Mouse (Mus musculus): Measurements from ENCODE around the gene Zbed3. TPM values are rescaled to one million over a fixed set of nuclear protein-coding genes. Genes with fewer than 3 reads are reported as not detected.

The Zbed3 gene
- polyA plus RNA-seq, 1 experiment = 26.1 TPM

DNA sequence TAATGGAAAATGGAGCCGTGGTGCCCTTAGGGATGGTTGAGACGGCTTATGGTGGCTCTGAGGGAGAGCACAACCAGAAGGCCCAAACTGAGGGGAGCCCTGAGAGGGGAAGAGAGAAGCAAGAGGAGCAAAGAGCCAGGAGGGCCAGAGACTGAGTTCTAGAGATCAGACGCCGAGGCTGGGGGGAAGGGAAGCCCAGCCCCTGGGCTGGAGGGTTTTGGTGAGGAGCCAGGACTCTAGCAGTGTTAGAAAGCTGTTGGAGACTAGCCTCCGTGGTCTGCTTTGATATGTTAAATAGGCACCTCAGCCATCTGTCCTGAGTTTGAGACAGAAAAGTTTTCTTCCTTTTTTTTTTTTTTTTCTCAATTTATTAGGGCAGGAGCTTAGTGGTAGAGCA, 3.9 kb downstream of the Zbed3 start:
- no peak overlapping the region for H3K4me3 ChIP-seq (replicated peaks; ENCODE audit: extremely low read depth, low read depth, low read length)
- TF ChIP-seq POLR2A (IDR thresholded peaks at IDR 0.05; ENCODE audit: borderline replicate concordance, extremely low read depth, low read depth, low read length) = no peak
- no peak for TF ChIP-seq CTCF (IDR thresholded peaks at IDR 0.05; ENCODE audit: insufficient read depth, low read length)
- WGBS = 22% methylated on average over 5 of the region's 5 CpGs
- H3K4me1 ChIP-seq (ENCODE audit: control insufficient read depth, insufficient read depth, low read length) = 0 out of 2 replicates have a peak, but pooled peaks cover 2% of the 10 kb centered on the region
- peak; percentile 25 for DNase-seq

DNA sequence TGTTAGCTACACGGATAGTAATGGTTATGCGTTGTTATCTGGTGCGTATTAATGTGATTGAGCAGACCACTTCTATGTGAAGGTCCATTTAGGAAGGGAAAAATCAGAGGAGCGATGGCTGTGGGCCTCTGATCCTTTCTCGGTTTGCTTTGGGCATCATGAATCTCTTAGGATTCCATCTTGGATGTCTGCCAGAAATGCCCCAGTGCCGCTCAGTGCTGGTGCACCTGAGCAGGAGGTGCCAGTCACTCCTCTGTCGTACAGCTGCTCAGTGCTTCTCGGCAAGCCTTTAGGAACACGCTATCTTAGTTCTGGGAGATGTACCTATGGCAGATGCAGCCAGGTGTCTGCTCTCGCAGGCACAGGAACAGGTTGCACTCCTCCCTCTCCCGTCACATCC, 5.4 kb downstream of the Zbed3 start:
- TF ChIP-seq CTCF (IDR thresholded peaks at IDR 0.05; ENCODE audit: insufficient read depth, low read length) (no peak), POLR2A (IDR thresholded peaks at IDR 0.05; ENCODE audit: borderline replicate concordance, extremely low read depth, low read depth, low read length) (no peak)
- H3K4me3 ChIP-seq (replicated peaks; ENCODE audit: extremely low read depth, low read depth, low read length) = no peak overlapping the region
- 82% methylated on average over 11 of the region's 11 CpGs for WGBS
- DNase-seq = no peak
- H3K4me1 ChIP-seq (ENCODE audit: control insufficient read depth, insufficient read depth, low read length) = 0 out of 2 replicates have a peak, but pooled peaks cover 2% of the 10 kb centered on the region

DNA sequence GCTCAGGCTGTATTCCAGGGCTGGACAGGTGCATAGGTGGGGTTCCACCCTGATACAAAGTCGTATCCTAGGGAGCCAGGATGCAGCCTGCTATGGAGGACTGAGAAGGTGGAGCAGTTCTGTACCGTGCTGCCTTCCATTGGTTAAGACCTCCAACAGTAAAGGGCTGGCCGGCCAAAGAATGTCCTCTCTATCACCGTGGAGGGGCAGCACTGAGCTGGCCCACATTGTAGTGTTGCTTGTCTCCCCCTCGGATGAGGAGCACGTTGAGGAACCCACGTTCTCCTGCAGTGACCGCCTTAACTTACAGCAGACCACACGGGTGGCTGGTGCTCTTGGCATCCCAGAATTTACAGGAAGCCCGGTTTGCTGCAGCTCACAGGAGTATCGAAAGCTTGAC, 7.1 kb downstream of the Zbed3 start:
- no peak for TF ChIP-seq CTCF (IDR thresholded peaks at IDR 0.05; ENCODE audit: insufficient read depth, low read length)
- TF ChIP-seq POLR2A (IDR thresholded peaks at IDR 0.05; ENCODE audit: borderline replicate concordance, extremely low read depth, low read depth, low read length) = no peak
- 0 out of 2 replicates have a peak, but pooled peaks cover 2% of the 10 kb centered on the region for H3K4me1 ChIP-seq (ENCODE audit: control insufficient read depth, insufficient read depth, low read length)
- DNase-seq = no peak
- no peak overlapping the region for H3K4me3 ChIP-seq (replicated peaks; ENCODE audit: extremely low read depth, low read depth, low read length)
- WGBS = 58% methylated on average over 11 of the region's 11 CpGs

DNA sequence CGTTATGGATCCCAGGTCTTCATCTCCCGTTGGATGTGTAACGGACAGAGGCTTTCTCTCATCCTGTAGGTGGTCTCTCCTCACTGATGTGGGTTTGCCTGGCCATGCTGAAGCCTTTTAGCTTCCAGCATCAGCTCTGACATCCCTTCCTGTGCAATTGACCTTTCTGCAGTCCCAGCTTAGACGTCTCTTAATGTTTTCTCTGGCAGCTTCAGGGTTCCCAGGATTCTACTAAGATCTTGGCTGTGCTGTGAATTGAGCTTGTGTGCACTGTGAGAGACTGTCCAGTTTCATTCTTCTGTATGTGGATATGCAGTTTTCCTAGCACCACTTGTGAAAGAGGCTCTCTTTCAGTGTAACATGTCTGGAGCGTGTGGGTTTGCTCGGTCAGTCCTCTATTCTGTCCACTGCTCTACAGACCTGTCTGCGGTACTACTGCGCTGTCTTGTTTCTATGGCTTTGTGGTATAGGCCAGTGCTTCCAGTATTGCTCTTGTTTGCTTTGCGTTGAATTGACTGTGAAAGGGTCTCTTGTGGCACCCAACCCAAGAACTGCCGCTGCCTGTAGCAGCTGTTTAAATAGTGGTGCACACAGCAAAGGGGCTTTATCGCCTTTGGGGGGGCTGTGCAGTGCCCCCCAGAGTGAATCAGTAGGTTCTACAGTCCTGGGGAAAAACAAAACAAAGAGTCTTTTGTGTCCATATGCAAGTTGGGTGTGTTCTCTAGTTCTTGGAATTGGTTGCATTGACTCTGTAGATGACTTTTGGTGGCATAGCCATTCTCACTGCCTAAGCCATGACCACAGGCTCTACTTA, 8.9 kb downstream of the Zbed3 start:
- Histone ChIP-seq H3K4me3 (replicated peaks; ENCODE audit: extremely low read depth, low read depth, low read length) (no peak overlapping the region), H3K4me1 (ENCODE audit: control insufficient read depth, insufficient read depth, low read length) (no peaks in the 10 kb centered on the region)
- no peak for DNase-seq
- 76% methylated on average over 11 of the region's 11 CpGs for WGBS
- TF ChIP-seq CTCF (IDR thresholded peaks at IDR 0.05; ENCODE audit: insufficient read depth, low read length) (no peak), POLR2A (IDR thresholded peaks at IDR 0.05; ENCODE audit: borderline replicate concordance, extremely low read depth, low read depth, low read length) (no peak)

DNA sequence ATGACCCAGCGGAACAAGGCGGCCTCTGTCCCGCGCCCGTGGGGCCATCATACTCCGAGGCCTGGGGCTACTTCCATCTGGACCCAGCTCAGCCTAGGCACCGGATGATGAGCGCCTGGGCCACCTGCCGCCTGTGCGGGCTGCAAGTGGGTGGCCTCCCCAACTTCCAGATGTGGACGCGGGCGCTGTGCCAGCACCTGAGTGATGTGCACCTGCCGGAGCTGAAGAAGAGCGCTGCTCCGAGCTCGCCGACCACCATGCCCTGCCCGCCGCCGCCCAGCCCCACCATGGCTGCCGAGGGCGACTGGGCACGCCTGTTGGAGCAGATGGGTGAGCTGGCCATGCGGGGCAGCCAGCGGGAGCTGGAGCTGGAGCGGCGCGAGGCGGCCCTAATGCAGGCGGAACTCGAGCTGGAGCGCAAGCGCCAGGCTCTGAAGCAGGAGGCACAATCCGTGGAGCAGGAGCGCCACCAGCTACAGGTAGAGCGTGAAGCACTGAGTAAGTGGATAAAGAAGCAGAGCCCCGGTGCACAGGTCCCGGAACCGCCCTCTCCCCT, 12.8 kb downstream of the Zbed3 start:
- no peak overlapping the region for H3K4me3 ChIP-seq (replicated peaks; ENCODE audit: extremely low read depth, low read depth, low read length)
- no peak for DNase-seq
- no peak for TF ChIP-seq POLR2A (IDR thresholded peaks at IDR 0.05; ENCODE audit: borderline replicate concordance, extremely low read depth, low read depth, low read length)
- no peak for TF ChIP-seq CTCF (IDR thresholded peaks at IDR 0.05; ENCODE audit: insufficient read depth, low read length)
- no peaks in the 10 kb centered on the region for H3K4me1 ChIP-seq (ENCODE audit: control insufficient read depth, insufficient read depth, low read length)
- 88% methylated on average over 40 of the region's 40 CpGs for WGBS

DNA sequence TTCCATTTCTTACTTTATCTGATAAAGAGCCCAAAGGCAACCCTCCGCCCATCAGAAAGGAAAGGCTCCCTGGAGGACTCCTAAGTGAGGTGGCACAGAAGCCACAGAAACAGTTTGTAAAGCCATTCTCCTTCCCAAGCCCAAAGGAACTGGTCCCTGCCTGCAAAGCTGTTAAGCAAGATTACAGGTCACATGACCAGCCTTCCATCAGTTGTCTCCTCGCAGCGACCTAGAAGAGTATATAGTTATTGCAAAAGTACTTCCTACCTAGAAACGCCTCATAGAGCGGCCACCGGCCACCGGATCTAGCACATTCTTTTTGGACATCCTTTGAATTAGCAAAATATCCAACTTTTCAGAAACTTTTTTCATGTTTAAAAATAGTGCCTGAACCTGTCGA, 20.1 kb downstream of the Zbed3 start:
- no peak for DNase-seq
- no peak for TF ChIP-seq POLR2A (IDR thresholded peaks at IDR 0.05; ENCODE audit: borderline replicate concordance, extremely low read depth, low read depth, low read length)
- TF ChIP-seq CTCF (IDR thresholded peaks at IDR 0.05; ENCODE audit: insufficient read depth, low read length) = no peak
- H3K4me1 ChIP-seq (ENCODE audit: control insufficient read depth, insufficient read depth, low read length) = no peaks in the 10 kb centered on the region
- 81% methylated on average over 8 of the region's 8 CpGs for WGBS
- no peak overlapping the region for H3K4me3 ChIP-seq (replicated peaks; ENCODE audit: extremely low read depth, low read depth, low read length)

DNA sequence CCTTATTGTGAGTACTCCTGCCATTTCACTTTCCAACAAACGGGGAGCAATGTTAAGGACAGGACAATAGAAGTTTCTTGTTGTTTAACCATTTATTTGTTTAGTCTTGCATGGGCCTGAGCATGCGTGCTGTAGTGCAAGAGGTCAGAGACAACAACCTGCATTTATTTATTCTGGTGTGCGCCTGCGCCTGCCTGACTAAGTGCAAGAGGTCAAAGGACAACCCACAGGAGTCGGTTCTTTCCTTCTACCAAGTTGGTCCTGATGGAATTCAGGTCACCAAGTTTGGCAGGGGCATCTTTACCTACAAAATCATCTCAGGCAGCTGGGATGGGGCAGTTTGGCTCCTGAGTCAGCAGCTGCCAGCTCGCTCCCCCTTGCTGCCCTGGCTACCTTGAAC, 22.5 kb downstream of the Zbed3 start:
- no peaks in the 10 kb centered on the region for H3K4me1 ChIP-seq (ENCODE audit: control insufficient read depth, insufficient read depth, low read length)
- no peak for DNase-seq
- H3K4me3 ChIP-seq (replicated peaks; ENCODE audit: extremely low read depth, low read depth, low read length) = no peak overlapping the region
- WGBS = 68% methylated on average over 6 of the region's 6 CpGs
- TF ChIP-seq POLR2A (IDR thresholded peaks at IDR 0.05; ENCODE audit: borderline replicate concordance, extremely low read depth, low read depth, low read length) = no peak
- TF ChIP-seq CTCF (IDR thresholded peaks at IDR 0.05; ENCODE audit: insufficient read depth, low read length) = no peak

DNA sequence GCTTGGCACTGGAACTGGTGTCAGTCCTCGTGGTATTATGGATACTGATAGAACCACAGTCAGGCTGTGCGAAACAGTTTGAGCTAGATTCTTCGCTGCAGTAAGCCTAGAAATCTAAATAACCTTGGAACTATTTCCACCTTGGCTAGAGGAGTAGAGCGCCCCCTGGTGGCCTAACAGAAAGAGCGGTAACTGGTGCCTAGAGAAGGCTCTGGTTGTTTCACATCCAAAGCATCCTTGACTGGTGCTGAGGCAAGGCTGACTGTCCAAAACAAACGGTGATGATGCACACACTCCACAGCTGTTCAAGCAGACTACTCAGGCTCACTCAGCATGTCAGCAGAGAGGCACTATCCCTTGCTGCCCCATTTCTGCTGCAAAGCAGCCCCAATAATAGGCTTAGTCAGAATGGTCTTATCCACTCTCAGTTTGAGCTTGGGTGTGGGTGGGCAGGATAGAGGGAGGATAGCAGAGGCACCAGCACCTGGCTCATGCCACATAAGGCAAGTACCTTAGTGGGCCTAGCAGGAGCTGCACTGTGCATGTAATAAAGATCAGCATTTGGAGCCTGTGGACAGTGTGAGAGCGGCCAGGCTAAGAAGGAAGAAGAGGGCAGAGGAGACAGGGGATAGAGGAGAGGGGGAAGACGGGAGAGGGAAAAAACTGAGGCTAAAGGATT, 23.7 kb downstream of the Zbed3 start:
- no peak overlapping the region for H3K4me3 ChIP-seq (replicated peaks; ENCODE audit: extremely low read depth, low read depth, low read length)
- H3K4me1 ChIP-seq (ENCODE audit: control insufficient read depth, insufficient read depth, low read length) = no peaks in the 10 kb centered on the region
- DNase-seq = peak; percentile 60
- WGBS = 25% methylated on average over 8 of the region's 8 CpGs
- TF ChIP-seq CTCF (IDR thresholded peaks at IDR 0.05; ENCODE audit: insufficient read depth, low read length) = peak; percentile 71
- no peak for TF ChIP-seq POLR2A (IDR thresholded peaks at IDR 0.05; ENCODE audit: borderline replicate concordance, extremely low read depth, low read depth, low read length)

DNA sequence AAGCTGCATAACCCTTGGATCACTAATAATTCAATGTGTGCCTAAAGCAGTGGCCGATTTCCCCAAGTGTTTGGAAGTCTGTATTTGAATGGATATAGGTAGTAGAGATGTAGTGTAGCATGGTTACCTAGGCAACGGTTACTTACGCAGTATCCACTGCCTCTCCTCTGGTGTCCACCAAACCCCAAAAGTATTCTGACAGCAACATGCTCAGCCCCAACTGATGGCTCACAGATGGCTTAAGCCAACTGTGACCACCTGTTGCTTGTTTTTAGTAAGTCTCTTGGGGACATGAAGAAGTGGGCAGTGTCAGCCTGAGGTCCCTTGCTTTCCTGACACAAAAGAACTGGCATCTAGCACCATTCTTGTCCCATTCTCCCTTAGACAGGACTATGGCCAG, 25.1 kb downstream of the Zbed3 start:
- DNase-seq = no peak
- Histone ChIP-seq H3K4me1 (ENCODE audit: control insufficient read depth, insufficient read depth, low read length) (no peaks in the 10 kb centered on the region), H3K4me3 (replicated peaks; ENCODE audit: extremely low read depth, low read depth, low read length) (no peak overlapping the region)
- WGBS = 92% methylated on average over 3 of the region's 3 CpGs
- TF ChIP-seq CTCF (IDR thresholded peaks at IDR 0.05; ENCODE audit: insufficient read depth, low read length) (no peak), POLR2A (IDR thresholded peaks at IDR 0.05; ENCODE audit: borderline replicate concordance, extremely low read depth, low read depth, low read length) (no peak)
